Mouse (Mus musculus) spleen, postnatal 10 days (tissue): ENCODE data around the gene Usf2.

Experiments used
- DNase-seq, 2 experiments: peaks; one replicate each; pipeline ENCODE4 v3.0.0; 2021 to 2022; ENCODE audit warnings: low spot score in 2 of 2

The Usf2 gene

GRCm38 (mm10) chr7:30917219-30917618 is 39.4 kb downstream of the Usf2 start:
- DNase-seq: no peak

- no peak for DNase-seq
Measured at GRCm38 (mm10) chr7:30916713-30917112, 39.9 kb downstream of the Usf2 start.

GRCm38 (mm10) chr7:30914732-30915131 is 41.9 kb downstream of the Usf2 start, which contains the start of gene Mag:
Mag (minus strand) TSS chr7:30914873.
- DNase-seq: no peak

- DNase-seq: no peak
Measured at GRCm38 (mm10) chr7:30909773-30910172, 46.8 kb downstream of the Usf2 start.

GRCm38 (mm10) chr7:30908992-30909431 is 47.6 kb downstream of the Usf2 start:
- DNase-seq: no peak

- DNase-seq: no peak
Measured at GRCm38 (mm10) chr7:30908277-30908991, 48.2 kb downstream of the Usf2 start.

- peak in 1 of 2 experiments; percentile 48 for DNase-seq
Measured at GRCm38 (mm10) chr7:30904042-30904441, 52.6 kb downstream of the Usf2 start.
